Mouse (Mus musculus) lung, postnatal 0 days (tissue): ENCODE results near the gene Pbp2.

Source experiments
- CTCF ChIP-seq: IDR thresholded peaks from 2 replicates; pipeline ENCODE4 v1.5.1; 2016; ENCODE audit warnings: antibody characterized with exemption, mild to moderate bottlenecking
- EP300 ChIP-seq: IDR thresholded peaks from 2 replicates; pipeline ENCODE4 v1.6.1; 2016; ENCODE audit warnings: antibody characterized with exemption, mild to moderate bottlenecking, control low read depth

DNA sequence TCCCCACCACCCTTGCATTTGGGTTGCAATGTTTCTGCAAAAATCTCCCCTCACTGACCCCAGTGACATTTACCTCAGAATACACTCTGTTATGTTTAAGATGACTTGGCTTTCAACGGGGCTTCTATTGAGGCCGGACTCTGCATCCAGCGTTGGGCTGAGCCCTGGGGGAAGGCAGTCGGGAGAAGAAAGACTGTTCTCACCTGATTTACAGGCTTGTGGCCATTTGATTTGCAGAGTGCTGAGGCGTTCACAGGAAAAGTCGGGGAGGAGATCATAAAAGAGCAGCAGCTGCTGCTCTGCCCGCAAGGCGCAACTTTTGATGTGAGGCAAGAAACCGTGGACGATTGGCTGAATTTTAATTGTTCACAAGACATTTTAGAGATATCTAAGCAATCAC is 30.3 kb downstream of the Pbp2 start:
- no peak for TF ChIP-seq CTCF
- TF ChIP-seq EP300: no peak
